Mouse (Mus musculus): ENCODE data around the gene Ildr2.

Gene Ildr2

GRCm38 (mm10) chr1:166342539-166342938, 88.6 kb downstream of the Ildr2 start:
- DNase-seq (ENCODE audit: low spot score), result no peak

- DNase-seq (ENCODE audit: low spot score), result no peak
Observed at GRCm38 (mm10) chr1:166343586-166343985, 89.6 kb downstream of the Ildr2 start.

- no peak for DNase-seq (ENCODE audit: low spot score)
Observed at GRCm38 (mm10) chr1:166344300-166345077, 90.5 kb downstream of the Ildr2 start.

GRCm38 (mm10) chr1:166345602-166346001, 91.7 kb downstream of the Ildr2 start:
- DNase-seq (ENCODE audit: low spot score), result no peak

GRCm38 (mm10) chr1:166346906-166347305, 93.0 kb downstream of the Ildr2 start:
- no peak for DNase-seq (ENCODE audit: low spot score)

- no peak for DNase-seq (ENCODE audit: low spot score)
Observed at GRCm38 (mm10) chr1:166349341-166349740, 95.4 kb downstream of the Ildr2 start.

GRCm38 (mm10) chr1:166349751-166350150, 95.8 kb downstream of the Ildr2 start:
- DNase-seq (ENCODE audit: low spot score), result no peak

GRCm38 (mm10) chr1:166360157-166360855, 106.4 kb downstream of the Ildr2 start:
- peak; percentile 71 for DNase-seq (ENCODE audit: low spot score)

- no peak for DNase-seq (ENCODE audit: low spot score)
Observed at GRCm38 (mm10) chr1:166360896-166361295, 107.0 kb downstream of the Ildr2 start.

- no peak for DNase-seq (ENCODE audit: low spot score)
Observed at GRCm38 (mm10) chr1:166361842-166362241, 107.9 kb downstream of the Ildr2 start.

GRCm38 (mm10) chr1:166362659-166363058, 108.7 kb downstream of the Ildr2 start:
- no peak for DNase-seq (ENCODE audit: low spot score)

GRCm38 (mm10) chr1:166363122-166363521, 109.2 kb downstream of the Ildr2 start:
- DNase-seq (ENCODE audit: low spot score), result no peak
